Mouse (Mus musculus): ENCODE data around the gene Snrpd3.
A peak's percentile ranks its signal among the peaks of the same experiment; 100 is the strongest.
"Not testable (repeated sequence)": the region's sequence is repeated elsewhere in the genome, so short reads cannot be mapped to it uniquely, and the experiment has no call there.

The Snrpd3 gene

DNA sequence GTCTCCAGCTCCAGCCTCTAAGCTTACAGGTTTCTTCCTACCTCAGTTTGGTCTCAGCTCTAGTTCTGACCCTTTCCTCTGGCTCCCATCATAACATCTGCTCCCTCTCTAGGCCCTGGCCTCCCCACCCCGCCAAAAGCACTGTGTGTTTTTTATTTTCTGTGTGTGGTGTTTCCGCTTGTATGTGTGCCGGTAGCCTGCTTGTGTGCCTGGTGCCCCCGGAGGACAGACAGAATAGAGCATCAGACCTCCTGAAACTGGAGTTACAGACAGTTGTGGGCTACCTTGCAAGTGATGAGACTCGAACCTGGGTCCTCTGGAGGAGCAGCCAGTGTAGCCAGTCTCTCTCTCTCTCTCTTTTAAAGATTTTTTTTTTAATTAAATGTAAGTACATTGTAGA is 49.0 kb downstream of the Snrpd3 start:
- no peak for DNase-seq (ENCODE audit: low read depth, low spot score)

- not testable (repeated sequence) for DNase-seq (ENCODE audit: low read depth, low spot score)
Measured at GRCm38 (mm10) chr10:75566765-75567164, 49.4 kb downstream of the Snrpd3 start.

GRCm38 (mm10) chr10:75568029-75568428 is 50.7 kb downstream of the Snrpd3 start:
- no peak for DNase-seq (ENCODE audit: low read depth, low spot score)

DNA sequence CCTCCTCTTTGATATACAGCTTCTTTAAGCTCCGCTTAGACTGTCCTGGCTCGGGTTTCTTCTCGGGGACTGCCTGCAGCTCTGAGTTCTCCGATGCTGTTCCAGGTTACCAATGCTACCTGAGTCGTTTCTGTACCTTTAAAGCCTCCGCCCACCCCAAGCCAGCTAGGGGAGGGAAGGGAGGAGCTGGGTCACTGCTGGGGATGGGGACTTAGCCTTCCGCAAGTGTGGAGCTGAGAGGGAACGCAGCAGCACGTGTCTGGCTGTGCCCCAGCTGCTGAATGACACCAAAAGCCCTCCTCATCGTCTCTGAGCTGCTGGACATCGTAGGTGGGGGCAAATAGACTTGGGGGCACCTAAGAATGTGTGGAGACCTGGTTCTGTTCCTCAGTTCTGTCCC is 51.1 kb downstream of the Snrpd3 start:
- no peak for DNase-seq (ENCODE audit: low read depth, low spot score)

DNA sequence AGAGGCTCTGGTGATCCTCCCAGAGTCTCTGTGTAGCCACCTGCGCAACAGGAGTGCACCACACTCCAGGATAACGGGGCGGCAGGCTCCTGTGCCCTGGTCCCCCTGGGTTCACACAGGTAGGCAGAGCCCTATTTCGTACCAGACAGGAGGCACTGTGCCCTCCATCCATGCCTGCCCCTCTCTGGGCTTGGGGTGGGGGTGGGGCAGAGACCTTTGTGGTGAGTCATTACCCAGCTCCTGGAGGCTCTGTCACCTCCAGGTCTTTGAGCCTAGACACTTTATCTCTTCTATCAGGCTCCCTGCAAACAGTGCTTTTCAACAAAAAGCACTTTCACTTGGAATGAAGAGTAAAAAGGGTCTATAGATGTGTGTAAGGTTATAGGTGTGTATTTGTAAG is 51.5 kb downstream of the Snrpd3 start:
- DNase-seq (ENCODE audit: low read depth, low spot score): no peak

DNA sequence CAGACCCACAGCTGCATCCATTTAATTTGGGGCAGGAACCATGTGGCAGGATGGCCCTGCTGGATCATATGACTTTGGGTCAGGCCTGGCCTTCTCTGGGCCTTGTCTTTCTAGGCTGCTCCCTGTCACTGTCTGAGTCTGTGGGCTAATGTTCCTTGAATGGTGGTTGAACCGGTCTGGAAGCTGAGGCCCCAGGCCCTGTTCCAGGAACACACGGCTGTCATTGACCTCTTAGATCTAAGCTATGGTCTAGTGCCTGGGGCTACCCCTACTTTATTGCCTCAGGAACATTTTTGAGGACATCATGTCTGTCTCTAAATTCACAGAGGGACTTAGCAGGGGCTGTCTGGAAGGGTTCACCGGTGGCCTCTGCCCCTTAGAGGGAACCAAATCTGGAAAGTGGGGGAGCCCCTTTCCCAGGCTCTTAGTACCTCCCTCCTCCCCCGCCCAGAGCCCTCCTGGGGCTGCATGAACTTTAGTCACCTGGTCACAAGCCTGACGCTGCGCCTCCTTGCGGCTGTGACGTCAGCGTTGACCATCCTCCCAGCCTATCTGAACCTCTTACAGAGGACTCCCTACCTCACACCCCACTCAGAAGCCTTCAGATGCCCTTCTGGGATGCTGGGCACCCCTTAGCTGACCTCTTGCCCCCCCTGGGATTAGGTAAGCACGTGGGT is 53.8 kb downstream of the Snrpd3 start:
- DNase-seq (ENCODE audit: low read depth, low spot score): no peak

DNA sequence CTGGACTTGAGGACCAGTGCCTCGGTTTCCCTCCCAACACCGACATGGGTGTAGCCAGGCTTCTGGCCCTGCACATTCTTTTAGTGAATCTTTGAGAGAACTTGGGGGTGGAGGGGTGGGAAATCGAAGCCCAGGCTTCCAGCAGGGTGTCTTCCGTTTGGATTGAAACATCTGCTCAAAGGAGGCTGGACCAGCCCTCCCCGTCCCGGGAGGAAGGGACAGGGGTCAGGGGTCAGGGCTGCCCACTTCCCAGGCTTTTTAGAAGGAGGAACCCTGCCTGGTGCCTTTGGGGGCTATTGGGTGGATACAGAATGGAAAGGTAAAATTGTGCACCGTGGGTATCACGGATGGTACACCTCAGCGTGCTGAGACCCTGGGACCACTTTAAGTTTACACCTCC is 54.6 kb downstream of the Snrpd3 start:
- DNase-seq (ENCODE audit: low read depth, low spot score): no peak

GRCm38 (mm10) chr10:75573181-75573580 is 55.8 kb downstream of the Snrpd3 start:
- DNase-seq (ENCODE audit: low read depth, low spot score): no peak

GRCm38 (mm10) chr10:75573965-75574364 is 56.6 kb downstream of the Snrpd3 start:
- DNase-seq (ENCODE audit: low read depth, low spot score): no peak

DNA sequence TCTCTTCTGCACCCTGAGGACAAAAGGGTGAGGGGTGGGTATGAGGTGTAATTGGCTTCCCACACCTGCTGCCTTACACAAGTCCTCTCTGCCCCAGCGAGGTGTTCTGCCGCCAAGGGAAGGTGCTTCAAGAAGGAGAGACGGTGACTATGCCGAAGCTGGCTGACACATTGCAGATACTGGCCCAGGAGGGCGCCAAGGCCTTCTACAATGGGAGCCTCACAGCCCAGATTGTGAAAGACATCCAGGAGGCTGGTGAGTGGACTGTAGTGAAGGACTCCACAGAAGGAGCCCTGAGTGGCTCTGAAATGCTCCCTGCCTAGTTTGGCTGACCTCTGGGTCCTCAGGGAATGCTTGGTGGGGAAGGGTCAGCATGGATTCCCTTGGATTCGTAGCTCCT is 61.8 kb downstream of the Snrpd3 start:
- DNase-seq (ENCODE audit: low read depth, low spot score): no peak

- peak; percentile 57 for DNase-seq (ENCODE audit: low read depth, low spot score)
Measured at GRCm38 (mm10) chr10:75585876-75586552, 68.7 kb downstream of the Snrpd3 start.

- DNase-seq (ENCODE audit: low read depth, low spot score): no peak
Measured at GRCm38 (mm10) chr10:75586553-75586879, 69.2 kb downstream of the Snrpd3 start.

Data from retina, adult 2 months (tissue).